Mouse (Mus musculus) ES-Bruce4 (cell line): Measurements from ENCODE around the gene Fam114a1. TPM values are rescaled to one million over a fixed set of nuclear protein-coding genes. Genes with fewer than 3 reads are reported as not detected.

Source experiments
- H3K27ac ChIP-seq: 2 replicates; pipeline ENCODE4 v1.5.1; 2012; ENCODE audit warnings: low read length, inconsistent platforms; ENCODE audit not compliant: insufficient read depth
- H3K27me3 ChIP-seq: 2 replicates; pipeline ENCODE4 v1.6.1; 2012; ENCODE audit warnings: mild to moderate bottlenecking, low read length, inconsistent platforms; ENCODE audit not compliant: control insufficient read depth, poor library complexity, insufficient read depth, severe bottlenecking
- H3K36me3 ChIP-seq: 2 replicates; pipeline ENCODE4 v1.6.1; 2012; ENCODE audit warnings: inconsistent platforms, mild to moderate bottlenecking, low read length, moderate library complexity; ENCODE audit not compliant: control insufficient read depth, poor library complexity, insufficient read depth, severe bottlenecking
- H3K4me1 ChIP-seq: one replicate; pipeline ENCODE4 v1.8.1; 2011; ENCODE audit warnings: low read length; ENCODE audit not compliant: control insufficient read depth, insufficient read depth
- H3K4me3 ChIP-seq: 2 replicates; pipeline ENCODE4 v1.5.1; 2011; ENCODE audit warnings: low read depth, mild to moderate bottlenecking, low read length
- H3K9ac ChIP-seq: 2 replicates; pipeline ENCODE4 v1.6.1; 2012; ENCODE audit warnings: low read depth, mild to moderate bottlenecking, inconsistent platforms; ENCODE audit not compliant: poor library complexity, severe bottlenecking
- H3K9me3 ChIP-seq: replicated peaks from 2 replicates; pipeline ENCODE4 v1.6.1; 2012; ENCODE audit warnings: mild to moderate bottlenecking, low read length, inconsistent platforms; ENCODE audit not compliant: control insufficient read depth, poor library complexity, insufficient read depth, severe bottlenecking
- CTCF ChIP-seq: IDR thresholded peaks from one replicate; pipeline ENCODE4 v1.8.1; 2011; ENCODE audit warnings: low read depth, low read length
- EP300 ChIP-seq: IDR thresholded peaks from 2 replicates; pipeline ENCODE4 v1.6.1; 2011; ENCODE audit warnings: low read depth, low read length; ENCODE audit not compliant: insufficient read depth
- POLR2A ChIP-seq: IDR thresholded peaks from one replicate; pipeline ENCODE4 v1.8.1; 2011; ENCODE audit warnings: low read length; ENCODE audit not compliant: insufficient read depth
- polyA plus RNA-seq: library from polyadenylated mRNA; stranded (reverse); fragments of >200 nt; gene quantifications from 2 replicates; pipeline ENCODE4 v1.2.4, GENCODE M21; 2011; ENCODE audit warnings: low read depth; ENCODE audit not compliant: missing spikeins, insufficient read depth, insufficient read length

Fam114a1 gene
- polyA plus RNA-seq, 1 experiment = 16.5 TPM

DNA sequence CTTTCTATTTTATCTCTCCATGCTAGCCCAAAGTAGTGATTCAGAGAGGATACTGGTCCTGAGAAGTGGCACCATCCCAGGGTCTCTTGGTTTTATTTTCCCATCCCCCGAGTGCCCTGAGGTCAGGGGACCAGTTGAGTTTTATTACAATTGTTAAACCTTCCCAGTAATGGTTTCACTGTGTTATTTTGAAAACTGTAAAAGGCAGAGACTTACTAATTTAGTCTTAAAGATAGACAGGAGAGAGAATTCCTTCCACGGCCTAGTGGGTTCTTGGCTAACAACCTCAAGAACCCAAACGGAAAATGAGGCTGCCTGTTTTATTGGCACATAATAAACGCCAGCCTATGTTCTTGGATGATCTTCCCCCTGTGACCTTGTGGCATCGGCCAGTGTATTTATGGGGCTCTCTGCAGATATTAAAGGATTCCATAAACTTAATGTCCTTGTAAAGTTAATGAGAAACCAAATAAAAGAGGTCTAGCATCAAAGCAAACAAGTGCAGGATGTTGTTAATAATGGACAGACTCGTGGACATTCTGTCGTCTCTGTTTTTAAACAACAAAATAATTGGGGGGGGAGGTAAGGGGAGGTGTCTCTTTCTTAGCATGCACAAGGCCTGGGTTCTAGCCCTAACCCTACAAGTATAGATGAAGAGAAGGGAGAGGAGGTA lies 42.2 kb downstream of the Fam114a1 start:
- Histone ChIP-seq H3K4me1 (no peaks in the 10 kb centered on the region), H3K27ac (no peak overlapping the region), H3K9me3 (peaks cover 14% of the 10 kb centered on the region), H3K4me3 (no peak overlapping the region), H3K9ac (no peak overlapping the region), H3K27me3 (no peaks in the 10 kb centered on the region), H3K36me3 (no peaks in the 10 kb centered on the region)
- TF ChIP-seq POLR2A (no peak), CTCF (no peak), EP300 (no peak)

DNA sequence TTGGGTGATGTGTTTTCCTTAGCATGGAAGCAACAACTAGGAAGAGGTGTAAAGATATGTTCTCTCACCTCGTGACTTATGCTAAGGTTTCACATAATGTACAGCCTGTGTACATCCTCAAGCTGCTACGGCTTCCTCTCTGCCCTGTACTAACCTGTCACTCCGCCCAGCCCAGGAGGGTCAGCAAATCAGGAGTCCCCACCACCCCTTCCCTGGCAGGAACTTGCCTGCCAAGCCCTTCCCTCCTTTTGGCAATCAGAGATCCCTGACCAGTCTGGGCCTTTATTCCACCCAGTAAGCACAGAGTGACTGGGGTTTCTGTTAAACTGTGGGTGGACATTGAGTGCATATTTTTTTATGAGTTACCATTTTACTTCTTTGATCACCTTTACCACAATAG lies 45.6 kb downstream of the Fam114a1 start:
- H3K27ac ChIP-seq = no peak overlapping the region
- H3K9me3 ChIP-seq = peaks cover 6% of the 10 kb centered on the region
- no peak overlapping the region for H3K4me3 ChIP-seq
- H3K27me3 ChIP-seq = no peaks in the 10 kb centered on the region
- no peaks in the 10 kb centered on the region for H3K4me1 ChIP-seq
- no peak overlapping the region for H3K9ac ChIP-seq
- TF ChIP-seq POLR2A (no peak), CTCF (no peak), EP300 (no peak)
- no peaks in the 10 kb centered on the region for H3K36me3 ChIP-seq

DNA sequence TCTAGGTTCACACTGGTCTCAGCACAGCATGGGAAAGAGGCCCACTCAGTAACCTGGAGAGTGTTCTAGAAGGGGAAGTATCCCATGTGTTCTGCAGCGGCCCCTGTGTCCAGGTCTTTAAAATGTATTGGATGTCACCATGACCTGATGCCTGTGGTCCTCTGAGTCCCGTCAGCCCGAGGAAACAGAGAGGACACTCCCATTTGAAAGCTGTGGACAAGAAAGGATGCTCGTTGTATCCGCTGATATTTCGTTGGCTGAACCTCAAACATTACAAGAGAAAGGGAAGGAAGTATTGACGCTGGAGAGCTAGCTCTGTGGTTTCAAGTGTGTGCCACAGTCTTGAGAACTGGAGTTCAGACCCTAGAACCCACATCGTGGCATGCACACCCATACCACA lies 49.2 kb downstream of the Fam114a1 start:
- TF ChIP-seq POLR2A (no peak), CTCF (no peak), EP300 (no peak)
- no peak overlapping the region for H3K9ac ChIP-seq
- H3K4me3 ChIP-seq = no peak overlapping the region
- H3K27ac ChIP-seq = no peak overlapping the region
- no peaks in the 10 kb centered on the region for H3K4me1 ChIP-seq
- H3K9me3 ChIP-seq = no peaks in the 10 kb centered on the region
- no peaks in the 10 kb centered on the region for H3K36me3 ChIP-seq
- H3K27me3 ChIP-seq = no peaks in the 10 kb centered on the region

DNA sequence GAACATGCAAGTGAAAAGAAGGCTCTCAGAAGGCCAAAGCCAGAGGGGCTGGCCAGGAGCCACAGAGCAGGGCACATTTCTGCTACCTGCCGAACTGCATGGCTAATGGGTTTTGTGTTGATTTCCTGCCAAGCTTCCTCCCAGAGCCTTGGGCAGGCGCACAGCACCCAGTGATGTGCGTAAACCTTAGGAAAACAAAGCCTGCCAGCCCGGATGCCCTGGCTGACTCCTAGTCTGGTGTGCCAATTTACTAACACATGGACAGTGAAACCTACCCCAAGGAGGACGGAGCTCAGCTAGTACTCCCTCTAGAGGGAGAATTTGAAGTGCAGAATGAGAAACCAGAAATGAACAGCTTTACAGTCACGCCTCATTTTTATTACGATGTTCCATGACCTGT lies 50.0 kb downstream of the Fam114a1 start:
- no peaks in the 10 kb centered on the region for H3K9me3 ChIP-seq
- no peaks in the 10 kb centered on the region for H3K36me3 ChIP-seq
- no peak overlapping the region for H3K27ac ChIP-seq
- no peaks in the 10 kb centered on the region for H3K27me3 ChIP-seq
- no peaks in the 10 kb centered on the region for H3K4me1 ChIP-seq
- no peak overlapping the region for H3K4me3 ChIP-seq
- H3K9ac ChIP-seq = no peak overlapping the region
- TF ChIP-seq CTCF (no peak), EP300 (no peak), POLR2A (no peak)

DNA sequence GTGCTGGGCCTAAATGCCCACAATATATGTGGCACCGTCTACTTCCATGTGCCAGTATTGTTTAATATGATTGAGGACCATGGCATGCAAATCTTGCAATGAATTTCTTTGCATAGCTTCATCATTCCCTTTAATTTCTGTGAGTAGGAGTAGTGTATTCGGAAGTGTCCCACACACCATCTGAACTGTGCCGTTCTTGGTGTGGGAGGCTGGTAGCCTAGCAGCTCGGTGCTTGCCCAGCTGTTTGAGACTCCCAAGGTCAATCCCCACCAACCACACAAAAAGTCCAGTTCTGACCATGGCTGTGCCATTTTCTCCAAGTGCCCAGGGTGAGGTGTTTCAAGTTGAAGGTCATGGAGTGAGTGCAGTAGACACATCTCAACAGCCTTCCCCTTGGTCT lies 52.1 kb downstream of the Fam114a1 start:
- no peak overlapping the region for H3K27ac ChIP-seq
- no peaks in the 10 kb centered on the region for H3K27me3 ChIP-seq
- no peaks in the 10 kb centered on the region for H3K9me3 ChIP-seq
- H3K36me3 ChIP-seq = no peaks in the 10 kb centered on the region
- no peak for TF ChIP-seq CTCF
- no peaks in the 10 kb centered on the region for H3K4me1 ChIP-seq
- H3K4me3 ChIP-seq = no peak overlapping the region
- no peak overlapping the region for H3K9ac ChIP-seq

DNA sequence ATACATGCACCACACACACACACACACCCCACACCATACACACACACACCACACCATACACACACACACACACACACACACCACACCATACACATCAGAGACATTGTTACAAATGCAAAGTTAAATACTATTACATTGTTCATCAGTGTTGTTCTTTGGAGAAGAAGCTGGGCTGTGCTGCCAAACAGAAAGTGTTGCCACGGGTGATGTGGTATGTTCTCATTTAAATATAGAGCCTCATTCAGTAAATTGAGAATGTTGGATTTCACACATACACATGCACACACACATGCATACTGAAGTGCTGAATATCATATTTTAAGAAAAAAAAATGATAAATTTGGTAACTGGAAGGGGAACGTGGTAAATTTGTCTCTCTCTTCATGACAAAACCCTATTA lies 54.8 kb downstream of the Fam114a1 start:
- TF ChIP-seq POLR2A = no peak
- no peak for TF ChIP-seq CTCF
- TF ChIP-seq EP300 = no peak
- no peak overlapping the region for H3K4me3 ChIP-seq

DNA sequence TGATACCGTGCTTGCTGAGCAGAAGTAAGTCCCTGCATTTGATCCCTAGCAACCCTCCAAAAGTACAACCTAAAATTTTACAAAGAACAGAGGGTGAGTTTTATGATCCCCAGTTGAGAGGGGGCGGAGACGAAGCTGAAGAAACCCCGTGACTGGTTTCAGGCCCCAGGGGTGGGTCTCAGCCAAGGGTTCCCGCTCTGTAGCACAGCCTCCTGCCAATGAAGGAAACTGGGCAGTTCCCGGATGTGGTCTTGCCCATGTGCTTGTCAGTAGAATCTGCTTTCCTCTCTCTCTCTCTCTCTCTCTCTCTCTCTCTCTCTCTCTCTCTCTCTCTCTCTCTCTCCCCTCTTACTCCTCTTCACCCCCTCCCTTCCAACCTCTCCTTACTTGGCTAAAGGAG lies 56.0 kb downstream of the Fam114a1 start:
- no peaks in the 10 kb centered on the region for H3K27me3 ChIP-seq
- H3K36me3 ChIP-seq = no peaks in the 10 kb centered on the region
- H3K9me3 ChIP-seq = no peaks in the 10 kb centered on the region
- TF ChIP-seq EP300 (no peak), POLR2A (no peak), CTCF (no peak)
- H3K27ac ChIP-seq = no peak overlapping the region
- H3K9ac ChIP-seq = no peak overlapping the region
- H3K4me1 ChIP-seq = no peaks in the 10 kb centered on the region
- no peak overlapping the region for H3K4me3 ChIP-seq

More for the DNA sequence above, 54.8 kb downstream of the Fam114a1 start:
- Histone ChIP-seq H3K9ac (no peak overlapping the region), H3K9me3 (no peaks in the 10 kb centered on the region), H3K4me1 (no peaks in the 10 kb centered on the region), H3K27me3 (no peaks in the 10 kb centered on the region), H3K36me3 (no peaks in the 10 kb centered on the region), H3K27ac (no peak overlapping the region)
